Mouse (Mus musculus): ENCODE data around the gene Ak4. TPM values are rescaled to one million over a fixed set of nuclear protein-coding genes. Genes with fewer than 3 reads are reported as not detected.

Gene Ak4
- polyA plus RNA-seq, 1 experiment from 2014 or later = 4.6 TPM

GRCm38 (mm10) chr4:101491704-101492103, 72.6 kb downstream of the Ak4 start:
- H3K4me3 ChIP-seq (ENCODE audit: low read depth, low read length) = no peak overlapping the region
- 0 out of 2 replicates have a peak, but pooled peaks cover under 1% of the 10 kb centered on the region for H3K4me1 ChIP-seq (ENCODE audit: control insufficient read depth, insufficient read depth, low read length)
- no peak overlapping the region for H3K4me2 ChIP-seq (ENCODE audit: low read depth, severe bottlenecking)
- DNase-seq (ENCODE audit: low spot score) = no peak
- H3K9ac ChIP-seq (ENCODE audit: low read length) = no peak overlapping the region
- H3K9me3 ChIP-seq (ENCODE audit: control insufficient read depth, low read length) = no peaks in the 10 kb centered on the region
- WGBS = 71% methylated on average over 6 of the region's 6 CpGs
- H3K27me3 ChIP-seq (ENCODE audit: control insufficient read depth, insufficient read depth, low read length) = peaks cover 15% of the 10 kb centered on the region
- no peaks in the 10 kb centered on the region for H3K36me3 ChIP-seq (ENCODE audit: control insufficient read depth, insufficient read depth, low read length)
- no peak overlapping the region for H3K27ac ChIP-seq (replicated peaks; ENCODE audit: low read depth, low read length)
- no peak for ATAC-seq (ENCODE audit: insufficient number of reproducible peaks, low FRiP score, low TSS enrichment, low read depth)

DNA sequence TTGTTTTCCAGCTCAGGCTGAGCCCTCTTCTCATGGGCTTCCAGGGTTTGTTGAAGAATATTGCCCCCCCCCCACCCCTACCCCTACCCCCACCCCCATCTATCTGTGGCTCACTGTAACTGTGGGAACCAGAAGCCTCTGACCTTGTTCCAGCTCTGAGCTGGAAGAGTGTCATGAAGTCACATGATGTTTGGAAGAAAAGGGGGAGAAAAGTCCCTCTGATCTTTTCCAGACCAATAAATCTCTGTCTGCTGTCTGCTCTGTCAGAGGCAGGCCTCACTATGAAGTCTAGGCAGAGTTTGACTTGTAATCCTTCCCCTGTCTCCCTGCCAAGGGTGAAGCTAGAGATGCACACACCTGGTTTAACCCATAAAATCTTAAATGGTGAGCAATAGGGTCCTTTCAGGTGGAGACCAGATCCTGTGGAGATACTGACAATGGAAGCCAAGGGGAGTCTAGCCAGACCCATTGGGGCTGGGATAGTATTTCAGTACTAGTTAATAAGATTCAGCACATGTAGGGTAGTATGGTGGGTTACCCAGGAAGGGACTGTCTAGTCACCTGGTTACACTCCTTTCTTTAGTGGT, 74.6 kb downstream of the Ak4 start:
- no peak overlapping the region for H3K4me3 ChIP-seq (ENCODE audit: low read depth, low read length)
- ATAC-seq (ENCODE audit: insufficient number of reproducible peaks, low FRiP score, low TSS enrichment, low read depth) (no peak), DNase-seq (ENCODE audit: low spot score) (no peak)
- no peaks in the 10 kb centered on the region for H3K9me3 ChIP-seq (ENCODE audit: control insufficient read depth, low read length)
- no peak overlapping the region for H3K4me2 ChIP-seq (ENCODE audit: low read depth, severe bottlenecking)
- no peak overlapping the region for H3K27ac ChIP-seq (replicated peaks; ENCODE audit: low read depth, low read length)
- H3K9ac ChIP-seq (ENCODE audit: low read length) = no peak overlapping the region
- peaks cover 32% of the 10 kb centered on the region for H3K27me3 ChIP-seq (ENCODE audit: control insufficient read depth, insufficient read depth, low read length)
- 0 out of 2 replicates have a peak, but pooled peaks cover 2% of the 10 kb centered on the region for H3K4me1 ChIP-seq (ENCODE audit: control insufficient read depth, insufficient read depth, low read length)
- H3K36me3 ChIP-seq (ENCODE audit: control insufficient read depth, insufficient read depth, low read length) = no peaks in the 10 kb centered on the region

GRCm38 (mm10) chr4:101496188-101496533, 77.1 kb downstream of the Ak4 start:
- Histone ChIP-seq H3K4me3 (ENCODE audit: low read depth, low read length) (peak overlapping the region; percentile 60), H3K36me3 (ENCODE audit: control insufficient read depth, insufficient read depth, low read length) (no peaks in the 10 kb centered on the region), H3K27me3 (ENCODE audit: control insufficient read depth, insufficient read depth, low read length) (peaks cover 32% of the 10 kb centered on the region), H3K4me2 (ENCODE audit: low read depth, severe bottlenecking) (peak overlapping the region; percentile 96), H3K9ac (ENCODE audit: low read length) (peak overlapping the region; percentile 40), H3K4me1 (ENCODE audit: control insufficient read depth, insufficient read depth, low read length) (0 out of 2 replicates have a peak, but pooled peaks cover 2% of the 10 kb centered on the region), H3K27ac (replicated peaks; ENCODE audit: low read depth, low read length) (no peak overlapping the region), H3K9me3 (ENCODE audit: control insufficient read depth, low read length) (no peaks in the 10 kb centered on the region)
- ATAC-seq (ENCODE audit: insufficient number of reproducible peaks, low FRiP score, low TSS enrichment, low read depth) = no peak
- 2% methylated on average over 28 of the region's 28 CpGs for WGBS
- DNase-seq (ENCODE audit: low spot score) = no peak

GRCm38 (mm10) chr4:101496534-101497237, 77.6 kb downstream of the Ak4 start, which contains the start of gene Dnajc6:
Gene Dnajc6, plus strand, starts transcription at chr4:101496648.
- Histone ChIP-seq H3K9ac (ENCODE audit: low read length) (peak within 1 kb of the TSS; percentile 40), H3K4me1 (ENCODE audit: control insufficient read depth, insufficient read depth, low read length) (0 out of 2 replicates have a peak, but pooled peaks cover 2% of the 10 kb centered on the region), H3K27ac (replicated peaks; ENCODE audit: low read depth, low read length) (no peak within 1 kb of the TSS), H3K9me3 (ENCODE audit: control insufficient read depth, low read length) (no peaks in the 10 kb centered on the region), H3K4me2 (ENCODE audit: low read depth, severe bottlenecking) (peak within 1 kb of the TSS; percentile 96), H3K36me3 (ENCODE audit: control insufficient read depth, insufficient read depth, low read length) (no peaks in the 10 kb centered on the region), H3K27me3 (ENCODE audit: control insufficient read depth, insufficient read depth, low read length) (peaks cover 32% of the 10 kb centered on the region), H3K4me3 (ENCODE audit: low read depth, low read length) (peak within 1 kb of the TSS; percentile 60)
- 1% methylated on average over 54 of the region's 57 CpGs for WGBS
- ATAC-seq (ENCODE audit: insufficient number of reproducible peaks, low FRiP score, low TSS enrichment, low read depth) = peak; percentile 51; the same call in 1 of the 2 replicates
- DNase-seq (ENCODE audit: low spot score) = peak; percentile 60

- Histone ChIP-seq H3K36me3 (ENCODE audit: control insufficient read depth, insufficient read depth, low read length) (no peaks in the 10 kb centered on the region), H3K27me3 (ENCODE audit: control insufficient read depth, insufficient read depth, low read length) (peaks cover 32% of the 10 kb centered on the region), H3K27ac (replicated peaks; ENCODE audit: low read depth, low read length) (no peak overlapping the region), H3K4me3 (ENCODE audit: low read depth, low read length) (no peak overlapping the region; the same call in 1 of the 2 replicates), H3K4me1 (ENCODE audit: control insufficient read depth, insufficient read depth, low read length) (0 out of 2 replicates have a peak, but pooled peaks cover 2% of the 10 kb centered on the region), H3K9ac (ENCODE audit: low read length) (no peak overlapping the region), H3K9me3 (ENCODE audit: control insufficient read depth, low read length) (no peaks in the 10 kb centered on the region), H3K4me2 (ENCODE audit: low read depth, severe bottlenecking) (peak overlapping the region; percentile 96)
- ATAC-seq (ENCODE audit: insufficient number of reproducible peaks, low FRiP score, low TSS enrichment, low read depth) (no peak), DNase-seq (ENCODE audit: low spot score) (peak; percentile 44)
- WGBS = 6% methylated on average over 14 of the region's 14 CpGs
Observed at GRCm38 (mm10) chr4:101497336-101497735, 78.3 kb downstream of the Ak4 start.

DNA sequence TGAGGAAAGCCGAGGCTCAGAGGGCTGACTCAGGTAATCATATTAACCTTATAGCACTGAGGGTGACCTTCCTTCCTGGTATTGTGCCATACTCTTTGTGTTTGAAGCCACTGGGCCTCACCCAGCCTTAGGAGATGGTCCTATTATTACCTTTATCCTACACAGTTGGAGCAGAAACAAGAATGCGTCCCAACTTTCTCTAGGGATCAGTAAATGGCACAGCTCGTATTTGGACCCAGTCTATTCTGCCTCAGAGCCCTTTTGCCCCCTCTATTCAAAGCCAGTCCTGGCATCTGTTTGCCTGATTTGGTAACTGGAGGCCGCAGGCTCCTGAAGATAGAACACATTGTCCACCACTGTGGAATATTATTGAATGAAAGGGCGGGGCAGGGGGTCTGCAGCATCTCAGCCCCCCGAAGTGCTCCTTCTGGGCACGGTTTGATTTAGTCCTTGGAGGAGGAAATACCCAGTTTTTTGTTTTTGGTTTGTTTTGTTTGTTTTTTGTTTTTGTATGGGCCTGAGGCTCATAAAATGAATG, 85.5 kb downstream of the Ak4 start:
- H3K27ac ChIP-seq (replicated peaks; ENCODE audit: low read depth, low read length) = no peak overlapping the region
- 76% methylated on average over 7 of the region's 7 CpGs for WGBS
- H3K9me3 ChIP-seq (ENCODE audit: control insufficient read depth, low read length) = no peaks in the 10 kb centered on the region
- H3K4me3 ChIP-seq (ENCODE audit: low read depth, low read length) = no peak overlapping the region
- H3K4me1 ChIP-seq (ENCODE audit: control insufficient read depth, insufficient read depth, low read length) = peaks cover 8% of the 10 kb centered on the region
- peaks cover 9% of the 10 kb centered on the region for H3K27me3 ChIP-seq (ENCODE audit: control insufficient read depth, insufficient read depth, low read length)
- DNase-seq (ENCODE audit: low spot score) (no peak), ATAC-seq (ENCODE audit: insufficient number of reproducible peaks, low FRiP score, low TSS enrichment, low read depth) (no peak)
- no peak overlapping the region for H3K4me2 ChIP-seq (ENCODE audit: low read depth, severe bottlenecking)
- H3K36me3 ChIP-seq (ENCODE audit: control insufficient read depth, insufficient read depth, low read length) = no peaks in the 10 kb centered on the region
- H3K9ac ChIP-seq (ENCODE audit: low read length) = no peak overlapping the region

- Histone ChIP-seq H3K4me3 (ENCODE audit: low read depth, low read length) (no peak overlapping the region), H3K27ac (replicated peaks; ENCODE audit: low read depth, low read length) (no peak overlapping the region), H3K36me3 (ENCODE audit: control insufficient read depth, insufficient read depth, low read length) (no peaks in the 10 kb centered on the region), H3K27me3 (ENCODE audit: control insufficient read depth, insufficient read depth, low read length) (peaks cover 9% of the 10 kb centered on the region), H3K4me1 (ENCODE audit: control insufficient read depth, insufficient read depth, low read length) (peaks cover 8% of the 10 kb centered on the region), H3K4me2 (ENCODE audit: low read depth, severe bottlenecking) (no peak overlapping the region), H3K9ac (ENCODE audit: low read length) (no peak overlapping the region), H3K9me3 (ENCODE audit: control insufficient read depth, low read length) (no peaks in the 10 kb centered on the region)
- 77% methylated on average over 2 of the region's 2 CpGs for WGBS
- no peak for ATAC-seq (ENCODE audit: insufficient number of reproducible peaks, low FRiP score, low TSS enrichment, low read depth)
- DNase-seq (ENCODE audit: low spot score) = no peak
Observed at GRCm38 (mm10) chr4:101505966-101506365, 86.9 kb downstream of the Ak4 start.

- DNase-seq (ENCODE audit: low spot score) (no peak), ATAC-seq (ENCODE audit: insufficient number of reproducible peaks, low FRiP score, low TSS enrichment, low read depth) (no peak)
- Histone ChIP-seq H3K4me2 (ENCODE audit: low read depth, severe bottlenecking) (no peak overlapping the region), H3K27ac (replicated peaks; ENCODE audit: low read depth, low read length) (no peak overlapping the region), H3K9me3 (ENCODE audit: control insufficient read depth, low read length) (no peaks in the 10 kb centered on the region), H3K9ac (ENCODE audit: low read length) (no peak overlapping the region), H3K27me3 (ENCODE audit: control insufficient read depth, insufficient read depth, low read length) (peaks cover 9% of the 10 kb centered on the region), H3K4me3 (ENCODE audit: low read depth, low read length) (no peak overlapping the region), H3K36me3 (ENCODE audit: control insufficient read depth, insufficient read depth, low read length) (no peaks in the 10 kb centered on the region), H3K4me1 (ENCODE audit: control insufficient read depth, insufficient read depth, low read length) (peaks cover 8% of the 10 kb centered on the region)
Observed at GRCm38 (mm10) chr4:101506372-101506771, 87.3 kb downstream of the Ak4 start.
